Mouse (Mus musculus): ENCODE data around the gene Gnl2. TPM values are rescaled to one million over a fixed set of nuclear protein-coding genes. Genes with fewer than 3 reads are reported as not detected.
A peak's percentile ranks its signal among the peaks of the same experiment; 100 is the strongest.

Gnl2 gene
- polyA plus RNA-seq, 1 experiment from 2014 or later, result 80.0 TPM

DNA sequence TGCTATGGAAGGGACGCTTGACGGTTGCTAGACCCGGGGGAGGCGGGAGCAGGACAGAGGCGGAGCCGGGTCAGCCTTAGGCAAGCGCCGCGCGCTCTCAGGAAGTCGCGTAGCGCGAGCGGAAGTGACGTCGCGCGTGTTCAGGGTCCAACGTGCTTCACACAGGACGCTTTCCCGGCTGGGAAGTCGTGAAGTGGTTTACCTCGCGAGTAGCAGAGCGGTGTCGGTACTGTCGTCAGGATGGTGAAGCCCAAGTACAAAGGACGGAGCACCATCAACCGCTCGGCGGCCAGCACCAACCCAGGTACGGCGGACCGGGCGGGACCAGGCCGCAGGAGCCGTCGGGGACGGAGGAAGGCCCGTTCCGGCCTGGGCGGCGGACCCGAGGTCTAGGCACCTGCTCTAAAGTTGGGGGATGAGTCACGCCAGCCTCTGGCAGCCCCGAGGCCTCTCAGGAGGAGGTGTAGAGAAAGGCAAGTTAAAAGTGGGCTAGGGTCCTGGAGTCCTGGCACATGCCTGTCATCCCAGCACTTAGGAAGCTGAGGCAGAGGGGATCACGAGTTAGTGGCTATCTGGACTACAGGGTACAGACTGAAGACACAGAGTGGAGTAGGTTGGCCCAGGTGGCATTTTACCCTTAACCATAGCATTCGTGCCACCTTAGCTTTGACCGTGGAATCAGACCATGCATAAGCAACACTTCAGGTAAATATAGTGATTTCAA, 13.7 kb downstream of the Gnl2 start:
- H3K4me1 ChIP-seq (ENCODE audit: control insufficient read depth, insufficient read depth, low read length), result peaks cover 12% of the 10 kb centered on the region

DNA sequence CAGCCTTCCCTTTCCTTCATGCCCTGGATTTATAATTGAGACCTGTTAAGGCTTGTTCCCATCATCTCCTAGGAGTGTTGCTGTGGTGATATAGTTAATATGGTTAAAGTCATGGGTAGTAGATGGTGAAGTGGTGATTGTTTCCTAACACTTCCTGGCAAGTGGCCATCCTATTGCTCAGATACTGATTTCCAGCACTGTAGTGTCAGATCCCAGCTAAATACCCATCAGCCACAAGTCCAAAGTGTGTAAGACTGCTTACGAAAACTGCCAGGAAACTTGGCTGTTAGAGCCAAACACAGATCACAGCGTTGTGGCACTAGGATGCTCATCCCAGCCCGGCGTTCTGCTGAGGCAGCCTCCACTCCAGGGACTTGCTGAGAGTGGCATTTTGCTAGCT, 18.0 kb downstream of the Gnl2 start:
- Histone ChIP-seq H3K36me3 (ENCODE audit: control insufficient read depth, insufficient read depth, low read length) (peaks cover 7% of the 10 kb centered on the region), H3K4me1 (ENCODE audit: control insufficient read depth, insufficient read depth, low read length) (peaks cover 12% of the 10 kb centered on the region), H3K9me3 (replicated peaks; ENCODE audit: control insufficient read depth, low read length) (no peaks in the 10 kb centered on the region), H3K4me2 (ENCODE audit: low read depth, low read length) (no peak overlapping the region), H3K27ac (ENCODE audit: low read length) (no peak overlapping the region), H3K4me3 (replicated peaks; ENCODE audit: low read length) (no peak overlapping the region), H3K9ac (ENCODE audit: low read length) (no peak overlapping the region), H3K27me3 (ENCODE audit: control insufficient read depth, insufficient read depth, low read length) (no peaks in the 10 kb centered on the region)
- 87% methylated on average over 4 of the region's 4 CpGs for WGBS
- ATAC-seq (ENCODE audit: insufficient read depth, low FRiP score), result no peak

More for the DNA sequence above, 13.7 kb downstream of the Gnl2 start:
- Histone ChIP-seq H3K9ac (ENCODE audit: low read length) (peak overlapping the region; percentile 92), H3K36me3 (ENCODE audit: control insufficient read depth, insufficient read depth, low read length) (peaks cover 1% of the 10 kb centered on the region), H3K4me2 (ENCODE audit: low read depth, low read length) (peak overlapping the region; percentile 96), H3K9me3 (replicated peaks; ENCODE audit: control insufficient read depth, low read length) (no peaks in the 10 kb centered on the region), H3K27ac (ENCODE audit: low read length) (peak overlapping the region; percentile 64), H3K27me3 (ENCODE audit: control insufficient read depth, insufficient read depth, low read length) (no peaks in the 10 kb centered on the region), H3K4me3 (replicated peaks; ENCODE audit: low read length) (peak overlapping the region; percentile 99)
- WGBS, result under 1% methylated on average over 50 of the region's 50 CpGs
- peak; percentile 97 for ATAC-seq (ENCODE audit: insufficient read depth, low FRiP score)

DNA sequence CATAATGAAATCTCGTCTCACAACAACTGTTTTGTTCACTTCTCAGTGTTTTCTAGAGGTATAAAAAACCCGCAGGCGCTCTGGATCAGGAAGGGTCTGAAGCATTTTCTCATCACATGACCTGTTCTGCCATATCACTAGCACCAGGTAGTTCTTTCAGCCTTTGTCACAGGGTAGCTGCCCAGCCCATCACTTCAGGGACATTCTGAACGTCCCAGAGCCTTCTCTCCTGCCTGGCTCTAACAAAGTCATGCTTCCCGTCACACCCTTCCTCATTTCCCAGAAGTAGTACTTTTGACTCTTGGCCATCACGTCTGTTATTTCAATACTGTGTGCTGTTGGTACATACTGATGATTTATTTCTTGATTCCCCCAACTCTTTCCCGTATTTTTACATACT, 28.1 kb downstream of the Gnl2 start:
- no peaks in the 10 kb centered on the region for H3K9me3 ChIP-seq (replicated peaks; ENCODE audit: control insufficient read depth, low read length)

DNA sequence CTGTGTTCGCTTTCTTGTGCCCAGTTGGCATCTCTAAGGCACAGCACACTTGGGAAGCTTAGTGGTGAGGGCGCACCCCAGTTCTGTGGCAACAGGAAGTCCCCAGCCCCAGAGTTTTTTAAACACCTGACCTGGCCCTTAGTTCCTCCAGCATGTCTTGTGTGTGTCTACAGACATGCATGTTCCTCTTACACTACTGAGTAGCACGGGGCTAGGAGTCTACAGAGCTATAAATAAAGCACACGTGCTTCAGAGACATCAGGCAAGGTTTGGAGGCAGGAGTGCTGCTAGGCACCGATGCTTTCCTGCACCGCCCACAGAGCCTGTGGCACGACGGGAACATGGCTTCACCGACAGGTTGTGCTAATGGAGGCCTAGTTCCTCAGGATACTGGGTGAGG, 39.0 kb downstream of the Gnl2 start:
- Histone ChIP-seq H3K4me3 (replicated peaks; ENCODE audit: low read length) (no peak overlapping the region), H3K9ac (ENCODE audit: low read length) (no peak overlapping the region), H3K4me2 (ENCODE audit: low read depth, low read length) (no peak overlapping the region), H3K36me3 (ENCODE audit: control insufficient read depth, insufficient read depth, low read length) (peaks cover 13% of the 10 kb centered on the region), H3K27ac (ENCODE audit: low read length) (no peak overlapping the region), H3K27me3 (ENCODE audit: control insufficient read depth, insufficient read depth, low read length) (no peaks in the 10 kb centered on the region), H3K4me1 (ENCODE audit: control insufficient read depth, insufficient read depth, low read length) (peaks cover 4% of the 10 kb centered on the region), H3K9me3 (replicated peaks; ENCODE audit: control insufficient read depth, low read length) (no peaks in the 10 kb centered on the region)
- 89% methylated on average over 9 of the region's 9 CpGs for WGBS
- ATAC-seq (ENCODE audit: insufficient read depth, low FRiP score), result no peak

More for the DNA sequence above, 28.1 kb downstream of the Gnl2 start:
- Histone ChIP-seq H3K27me3 (ENCODE audit: control insufficient read depth, insufficient read depth, low read length) (no peaks in the 10 kb centered on the region), H3K4me2 (ENCODE audit: low read depth, low read length) (no peak overlapping the region), H3K36me3 (ENCODE audit: control insufficient read depth, insufficient read depth, low read length) (peaks cover 11% of the 10 kb centered on the region; the same call in 1 of the 2 replicates), H3K9ac (ENCODE audit: low read length) (no peak overlapping the region), H3K4me3 (replicated peaks; ENCODE audit: low read length) (no peak overlapping the region), H3K4me1 (ENCODE audit: control insufficient read depth, insufficient read depth, low read length) (no peaks in the 10 kb centered on the region), H3K27ac (ENCODE audit: low read length) (no peak overlapping the region)
- 86% methylated on average over 7 of the region's 7 CpGs for WGBS
- ATAC-seq (ENCODE audit: insufficient read depth, low FRiP score), result no peak

DNA sequence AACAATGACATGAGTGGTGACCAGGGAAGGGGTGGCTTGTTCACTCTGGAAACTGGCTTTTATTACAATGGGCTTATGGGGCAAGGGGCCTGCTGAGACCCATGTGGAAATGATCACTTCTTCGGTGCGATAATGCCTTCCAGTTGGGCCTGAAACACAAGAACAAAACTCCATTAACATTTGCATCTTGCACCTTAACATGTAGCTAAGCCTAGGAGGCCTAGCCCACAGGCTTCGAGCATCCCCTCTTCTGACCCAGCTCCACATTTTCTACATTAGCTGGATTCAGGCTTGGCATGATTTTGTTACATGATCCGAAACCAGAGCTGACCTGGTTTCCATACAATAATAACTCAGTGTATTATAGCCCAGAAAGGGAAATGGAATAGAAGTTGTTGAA, 40.1 kb downstream of the Gnl2 start:
- Histone ChIP-seq H3K9ac (ENCODE audit: low read length) (no peak overlapping the region), H3K27me3 (ENCODE audit: control insufficient read depth, insufficient read depth, low read length) (no peaks in the 10 kb centered on the region), H3K36me3 (ENCODE audit: control insufficient read depth, insufficient read depth, low read length) (peaks cover 13% of the 10 kb centered on the region), H3K27ac (ENCODE audit: low read length) (no peak overlapping the region), H3K4me2 (ENCODE audit: low read depth, low read length) (no peak overlapping the region), H3K4me3 (replicated peaks; ENCODE audit: low read length) (no peak overlapping the region), H3K4me1 (ENCODE audit: control insufficient read depth, insufficient read depth, low read length) (peaks cover 4% of the 10 kb centered on the region), H3K9me3 (replicated peaks; ENCODE audit: control insufficient read depth, low read length) (no peaks in the 10 kb centered on the region)
- no peak for ATAC-seq (ENCODE audit: insufficient read depth, low FRiP score)
- 87% methylated on average over 4 of the region's 4 CpGs for WGBS

DNA sequence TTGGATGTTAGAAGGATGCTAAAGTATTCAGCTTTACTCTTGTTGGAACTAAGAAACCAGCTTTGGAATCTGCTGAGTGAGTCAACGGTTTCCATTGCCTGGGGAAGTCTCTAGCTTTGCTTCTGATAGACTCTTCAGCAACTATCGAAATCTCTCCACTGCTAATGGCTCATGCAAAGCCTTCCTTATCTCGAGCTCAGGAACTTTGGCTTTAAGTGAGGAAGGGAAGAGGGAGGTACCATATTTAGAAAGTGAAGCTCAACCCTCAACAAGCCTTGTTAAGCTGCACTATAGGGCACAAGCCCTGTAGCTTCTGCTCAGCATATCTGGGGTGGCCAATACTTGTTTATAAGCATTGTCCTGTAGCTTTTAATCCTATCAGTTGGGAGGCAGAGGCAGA, 40.9 kb downstream of the Gnl2 start:
- WGBS, result 41% methylated on average over 3 of the region's 3 CpGs
- ATAC-seq (ENCODE audit: insufficient read depth, low FRiP score), result no peak
- H3K9ac ChIP-seq (ENCODE audit: low read length), result no peak overlapping the region

DNA sequence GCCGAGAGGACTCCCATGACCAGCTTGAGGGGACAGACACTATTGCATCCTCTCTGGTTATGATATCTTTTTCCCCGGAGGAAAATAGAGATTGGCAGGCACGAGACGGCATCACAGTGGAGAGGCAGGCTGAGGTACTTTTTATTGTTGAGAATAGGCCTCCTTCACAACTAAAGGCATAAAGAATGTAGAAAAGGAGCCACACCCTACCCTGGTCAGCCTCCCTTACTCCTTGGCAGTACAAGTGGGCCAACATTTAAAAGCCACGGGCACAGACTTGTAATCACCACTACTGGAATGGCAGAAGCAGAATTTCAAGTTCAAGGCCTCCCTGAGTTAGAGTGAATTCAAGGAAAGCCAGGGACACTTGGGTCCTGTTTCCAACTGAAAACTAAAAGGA, 41.6 kb downstream of the Gnl2 start:
- Histone ChIP-seq H3K4me2 (ENCODE audit: low read depth, low read length) (no peak overlapping the region), H3K36me3 (ENCODE audit: control insufficient read depth, insufficient read depth, low read length) (peaks cover 8% of the 10 kb centered on the region; the same call in 1 of the 2 replicates), H3K27me3 (ENCODE audit: control insufficient read depth, insufficient read depth, low read length) (no peaks in the 10 kb centered on the region), H3K9ac (ENCODE audit: low read length) (no peak overlapping the region), H3K4me1 (ENCODE audit: control insufficient read depth, insufficient read depth, low read length) (peaks cover 4% of the 10 kb centered on the region), H3K9me3 (replicated peaks; ENCODE audit: control insufficient read depth, low read length) (no peaks in the 10 kb centered on the region), H3K27ac (ENCODE audit: low read length) (no peak overlapping the region), H3K4me3 (replicated peaks; ENCODE audit: low read length) (no peak overlapping the region)
- 50% methylated on average over 5 of the region's 5 CpGs for WGBS
- ATAC-seq (ENCODE audit: insufficient read depth, low FRiP score), result no peak

More for the DNA sequence above, 40.9 kb downstream of the Gnl2 start:
- Histone ChIP-seq H3K27ac (ENCODE audit: low read length) (no peak overlapping the region), H3K9me3 (replicated peaks; ENCODE audit: control insufficient read depth, low read length) (no peaks in the 10 kb centered on the region), H3K4me2 (ENCODE audit: low read depth, low read length) (no peak overlapping the region), H3K4me3 (replicated peaks; ENCODE audit: low read length) (no peak overlapping the region), H3K36me3 (ENCODE audit: control insufficient read depth, insufficient read depth, low read length) (peaks cover 13% of the 10 kb centered on the region), H3K4me1 (ENCODE audit: control insufficient read depth, insufficient read depth, low read length) (peaks cover 4% of the 10 kb centered on the region), H3K27me3 (ENCODE audit: control insufficient read depth, insufficient read depth, low read length) (no peaks in the 10 kb centered on the region)

DNA sequence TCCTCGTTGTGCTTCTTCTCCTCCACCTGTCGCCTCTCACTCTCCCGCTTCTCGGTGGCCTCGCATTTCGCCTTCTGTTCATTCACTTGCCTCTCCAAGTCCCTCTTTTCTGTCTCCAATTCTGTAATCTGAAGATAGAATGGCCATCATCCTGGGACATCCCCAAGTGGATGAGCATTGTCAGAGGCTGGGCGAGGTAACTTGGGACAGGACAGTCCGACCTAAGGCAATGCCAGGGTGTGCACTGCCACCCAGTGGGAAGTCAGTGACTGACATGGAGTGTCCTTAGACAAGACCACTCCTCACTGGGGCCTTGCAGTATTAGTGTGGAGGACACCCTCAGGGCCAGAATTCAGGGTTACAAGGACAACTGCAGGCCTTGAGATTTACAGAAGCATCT, 42.6 kb downstream of the Gnl2 start:
- no peaks in the 10 kb centered on the region for H3K9me3 ChIP-seq (replicated peaks; ENCODE audit: control insufficient read depth, low read length)
- H3K27ac ChIP-seq (ENCODE audit: low read length), result no peak overlapping the region
- ATAC-seq (ENCODE audit: insufficient read depth, low FRiP score), result peak; percentile 75; the same call in 1 of the 2 replicates
- H3K9ac ChIP-seq (ENCODE audit: low read length), result peak overlapping the region; percentile 46; the same call in 1 of the 2 replicates
- peak overlapping the region; percentile 52 for H3K4me2 ChIP-seq (ENCODE audit: low read depth, low read length)
- H3K4me3 ChIP-seq (replicated peaks; ENCODE audit: low read length), result peak overlapping the region; percentile 11; the same call in 1 of the 2 replicates
- 2% methylated on average over 8 of the region's 8 CpGs for WGBS
- no peaks in the 10 kb centered on the region for H3K27me3 ChIP-seq (ENCODE audit: control insufficient read depth, insufficient read depth, low read length)
- peaks cover 4% of the 10 kb centered on the region for H3K4me1 ChIP-seq (ENCODE audit: control insufficient read depth, insufficient read depth, low read length)
- H3K36me3 ChIP-seq (ENCODE audit: control insufficient read depth, insufficient read depth, low read length), result 0 out of 2 replicates have a peak, but pooled peaks cover 2% of the 10 kb centered on the region

DNA sequence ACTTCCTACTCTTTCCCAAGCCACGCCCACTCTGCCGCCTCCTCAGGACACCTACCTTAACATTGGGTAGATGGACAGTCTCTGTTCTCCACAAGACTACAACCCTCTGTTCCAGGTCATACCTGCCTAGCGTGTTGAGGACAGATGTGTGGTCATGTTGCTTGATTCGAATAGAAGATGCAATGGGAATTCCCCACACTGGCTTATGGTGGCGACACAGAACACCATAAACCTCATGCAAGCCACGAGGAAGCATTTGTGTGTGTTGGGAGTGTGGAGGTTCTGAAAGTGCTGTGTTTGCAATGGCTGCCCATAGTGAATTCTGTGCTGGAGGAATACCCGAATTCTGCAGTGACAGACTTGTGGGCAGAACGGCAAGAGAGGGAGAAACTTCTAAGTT, 47.4 kb downstream of the Gnl2 start:
- Histone ChIP-seq H3K27ac (ENCODE audit: low read length) (no peak overlapping the region), H3K4me1 (ENCODE audit: control insufficient read depth, insufficient read depth, low read length) (peaks cover 11% of the 10 kb centered on the region), H3K4me3 (replicated peaks; ENCODE audit: low read length) (no peak overlapping the region), H3K9ac (ENCODE audit: low read length) (no peak overlapping the region), H3K27me3 (ENCODE audit: control insufficient read depth, insufficient read depth, low read length) (no peaks in the 10 kb centered on the region), H3K36me3 (ENCODE audit: control insufficient read depth, insufficient read depth, low read length) (no peaks in the 10 kb centered on the region), H3K4me2 (ENCODE audit: low read depth, low read length) (no peak overlapping the region), H3K9me3 (replicated peaks; ENCODE audit: control insufficient read depth, low read length) (no peaks in the 10 kb centered on the region)
- WGBS, result 68% methylated on average over 8 of the region's 8 CpGs
- ATAC-seq (ENCODE audit: insufficient read depth, low FRiP score), result no peak

All from stomach, embryonic 16.5 days (tissue).